Mouse (Mus musculus) cerebellum, adult 2 months (tissue): ENCODE data around the gene Cry1. TPM values are rescaled to one million over a fixed set of nuclear protein-coding genes. Genes with fewer than 3 reads are reported as not detected.

ENCODE experiments used
- DNase-seq, 2 experiments: peaks; one replicate each; pipeline ENCODE4 v3.0.0; 2021
- H3K27ac ChIP-seq: fragments of 200-500 bp; 2 replicates; pipeline ENCODE4 v1.5.1; 2012; ENCODE audit warnings: low read length, control low read depth, inconsistent platforms; ENCODE audit not compliant: insufficient read depth
- H3K27me3 ChIP-seq: fragments of 200-500 bp; 2 replicates; pipeline ENCODE4 v1.6.1; 2012; ENCODE audit warnings: inconsistent platforms, mild to moderate bottlenecking, low read length, moderate library complexity; ENCODE audit not compliant: control insufficient read depth, insufficient read depth
- H3K4me1 ChIP-seq: fragments of 200-500 bp; 2 replicates; pipeline ENCODE4 v1.6.1; 2011; ENCODE audit warnings: low read length; ENCODE audit not compliant: control insufficient read depth, insufficient read depth
- H3K4me3 ChIP-seq: fragments of 200-500 bp; replicated peaks from 2 replicates; pipeline ENCODE3; 2011; ENCODE audit warnings: mild to moderate bottlenecking, low read depth, low read length, control low read depth; ENCODE audit not compliant: insufficient read depth
- CTCF ChIP-seq: fragments of 200-500 bp; IDR thresholded peaks from 2 replicates; pipeline ENCODE4 v1.5.1; 2011; ENCODE audit warnings: low read depth, mild to moderate bottlenecking, control low read depth, low read length, moderate library complexity, borderline replicate concordance; ENCODE audit not compliant: insufficient read depth
- POLR2A ChIP-seq: fragments of 200-500 bp; IDR thresholded peaks from 2 replicates; pipeline ENCODE4 v1.6.1; 2011; ENCODE audit warnings: low read length, control low read depth, borderline replicate concordance; ENCODE audit not compliant: insufficient read depth
- WGBS: fragments of 180-500 bp; shearing (Covaris S2); methylation state at CpG from one replicate; pipeline ENCODE4 v1.1.7; 2018; 5-methylcytosine and 5-hydroxymethylcytosine counted together
- polyA plus RNA-seq: library from polyadenylated mRNA; depleted of rRNA; stranded (reverse); fragments of >200 nt; gene quantifications from 2 replicates; pipeline ENCODE4 v1.2.3, GENCODE M21; 2012; rRNA removed

The Cry1 gene
- 23.8 and 24.6 TPM in 2 replicates for polyA plus RNA-seq

GRCm38 (mm10) chr10:85184964-85185608, at the start of gene Cry1:
Cry1 (minus strand) TSS chr10:85185064.
- DNase-seq: peak; percentile 98 to 99
- Histone ChIP-seq H3K27ac (peak within 1 kb of the TSS; percentile 95), H3K4me1 (peaks cover 9% of the 10 kb centered on the region; the same call in 1 of the 2 replicates), H3K27me3 (no peaks in the 10 kb centered on the region), H3K4me3 (peak within 1 kb of the TSS; percentile 95)
- TF ChIP-seq POLR2A (peak; percentile 58; the same call in 1 of the 2 replicates), CTCF (no peak)
- under 1% methylated on average over 75 of the region's 75 CpGs for WGBS

GRCm38 (mm10) chr10:85221771-85222050, 36.8 kb upstream of the Cry1 start:
- Histone ChIP-seq H3K27ac (no peak overlapping the region), H3K27me3 (no peaks in the 10 kb centered on the region), H3K4me1 (peaks cover 3% of the 10 kb centered on the region; the same call in 1 of the 2 replicates), H3K4me3 (peak overlapping the region; percentile 20)
- WGBS: 74% methylated on average over 6 of the region's 6 CpGs
- TF ChIP-seq POLR2A (no peak), CTCF (no peak)
- DNase-seq: peak; percentile 42 to 51

GRCm38 (mm10) chr10:85220918-85221770, 36.3 kb upstream of the Cry1 start:
- H3K27ac ChIP-seq: peak overlapping the region; percentile 31
- TF ChIP-seq POLR2A: peak; percentile 33; the same call in 1 of the 2 replicates
- peak; percentile 97 for TF ChIP-seq CTCF
- 6% methylated on average over 22 of the region's 22 CpGs for WGBS
- peak overlapping the region; percentile 62 for H3K4me3 ChIP-seq
- peaks cover 3% of the 10 kb centered on the region; the same call in 1 of the 2 replicates for H3K4me1 ChIP-seq
- DNase-seq: peak; percentile 89 to 96
- no peaks in the 10 kb centered on the region for H3K27me3 ChIP-seq

GRCm38 (mm10) chr10:85214847-85215246, 30.0 kb upstream of the Cry1 start:
- Histone ChIP-seq H3K27ac (no peak overlapping the region), H3K4me1 (no peaks in the 10 kb centered on the region), H3K4me3 (no peak overlapping the region), H3K27me3 (no peaks in the 10 kb centered on the region)
- no peak for TF ChIP-seq POLR2A
- peak; percentile 30; the same call in 1 of the 2 replicates for TF ChIP-seq CTCF
- 33% methylated on average over 5 of the region's 5 CpGs for WGBS
- peak; percentile 18 to 43 for DNase-seq

GRCm38 (mm10) chr10:85211673-85212072, 26.8 kb upstream of the Cry1 start:
- H3K27me3 ChIP-seq: no peaks in the 10 kb centered on the region
- H3K4me1 ChIP-seq: no peaks in the 10 kb centered on the region
- no peak overlapping the region for H3K27ac ChIP-seq
- H3K4me3 ChIP-seq: no peak overlapping the region
- TF ChIP-seq CTCF (no peak), POLR2A (no peak)
- WGBS: 86% methylated on average over 5 of the region's 5 CpGs
- no peak for DNase-seq

GRCm38 (mm10) chr10:85210125-85210524, 25.3 kb upstream of the Cry1 start:
- DNase-seq: no peak
- Histone ChIP-seq H3K4me3 (no peak overlapping the region), H3K27me3 (no peaks in the 10 kb centered on the region), H3K27ac (no peak overlapping the region), H3K4me1 (no peaks in the 10 kb centered on the region)
- WGBS: 85% methylated on average over 3 of the region's 3 CpGs
- TF ChIP-seq CTCF (no peak), POLR2A (no peak)

GRCm38 (mm10) chr10:85209119-85209605, 24.3 kb upstream of the Cry1 start:
- TF ChIP-seq CTCF (no peak), POLR2A (no peak)
- no peak for DNase-seq
- Histone ChIP-seq H3K27me3 (no peaks in the 10 kb centered on the region), H3K27ac (no peak overlapping the region), H3K4me3 (no peak overlapping the region), H3K4me1 (no peaks in the 10 kb centered on the region)

- WGBS: 83% methylated on average over 2 of the region's 2 CpGs
- no peaks in the 10 kb centered on the region for H3K4me1 ChIP-seq
- DNase-seq: no peak
- no peaks in the 10 kb centered on the region for H3K27me3 ChIP-seq
- H3K4me3 ChIP-seq: no peak overlapping the region
- no peak for TF ChIP-seq POLR2A
- TF ChIP-seq CTCF: no peak
- H3K27ac ChIP-seq: no peak overlapping the region
These were observed 20.5 kb upstream of the Cry1 start for GRCm38 (mm10) chr10:85205316-85205715.
